Mouse (Mus musculus) bone marrow macrophage, adult 2 months (primary cell): Measurements from ENCODE around the gene Il27. TPM values are rescaled to one million over a fixed set of nuclear protein-coding genes. Genes with fewer than 3 reads are reported as not detected.

ENCODE experiments used
- H3K27ac ChIP-seq: 2 replicates; pipeline ENCODE4 v1.5.1; 2012; ENCODE audit warnings: low read depth, low read length; ENCODE audit not compliant: insufficient read depth
- H3K4me1 ChIP-seq: 2 replicates; pipeline ENCODE4 v1.6.1; 2012; ENCODE audit warnings: low read length; ENCODE audit not compliant: control insufficient read depth, insufficient read depth
- H3K4me3 ChIP-seq: 2 replicates; pipeline ENCODE4 v1.5.1; 2012; ENCODE audit warnings: mild to moderate bottlenecking, low read length, moderate library complexity; ENCODE audit not compliant: insufficient read depth
- CTCF ChIP-seq: IDR thresholded peaks from 2 replicates; pipeline ENCODE4 v1.5.1; 2012; ENCODE audit warnings: low read depth, mild to moderate bottlenecking, low read length, moderate library complexity
- POLR2A ChIP-seq: IDR thresholded peaks from 2 replicates; pipeline ENCODE4 v1.6.1; 2012; ENCODE audit warnings: mild to moderate bottlenecking, low read depth, low read length, borderline replicate concordance
- polyA plus RNA-seq: library from polyadenylated mRNA; stranded (reverse); fragments of >200 nt; gene quantifications from 2 replicates; pipeline ENCODE4 v1.2.4, GENCODE M21; 2012; ENCODE audit not compliant: missing spikeins, insufficient read depth, insufficient read length

The Il27 gene
- polyA plus RNA-seq, 1 experiment, result 3.3 TPM

DNA sequence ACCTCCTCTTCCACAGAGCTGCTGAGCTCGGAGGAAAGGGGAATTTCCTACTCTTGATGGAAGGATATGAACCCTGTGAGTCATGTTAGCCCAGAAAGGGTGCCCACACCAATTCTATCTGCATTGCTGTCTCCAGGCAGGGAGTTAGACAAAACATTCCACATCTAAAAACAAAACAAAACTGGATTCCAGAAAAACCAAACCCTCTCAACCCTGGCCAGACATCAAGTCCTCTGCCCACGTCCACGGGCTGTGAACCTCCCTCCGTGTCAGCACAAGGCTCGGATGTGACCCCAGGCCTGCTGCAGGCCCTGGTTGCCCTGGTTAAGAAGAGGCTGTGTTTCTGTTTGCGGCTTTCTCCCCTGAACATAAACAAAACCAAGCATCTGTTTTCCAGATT is 33.4 kb upstream of the Il27 start:
- no peak overlapping the region for H3K4me3 ChIP-seq
- no peak for TF ChIP-seq CTCF
- TF ChIP-seq POLR2A, result no peak
- peak overlapping the region; percentile 39 for H3K27ac ChIP-seq
- peaks cover 60% of the 10 kb centered on the region for H3K4me1 ChIP-seq

DNA sequence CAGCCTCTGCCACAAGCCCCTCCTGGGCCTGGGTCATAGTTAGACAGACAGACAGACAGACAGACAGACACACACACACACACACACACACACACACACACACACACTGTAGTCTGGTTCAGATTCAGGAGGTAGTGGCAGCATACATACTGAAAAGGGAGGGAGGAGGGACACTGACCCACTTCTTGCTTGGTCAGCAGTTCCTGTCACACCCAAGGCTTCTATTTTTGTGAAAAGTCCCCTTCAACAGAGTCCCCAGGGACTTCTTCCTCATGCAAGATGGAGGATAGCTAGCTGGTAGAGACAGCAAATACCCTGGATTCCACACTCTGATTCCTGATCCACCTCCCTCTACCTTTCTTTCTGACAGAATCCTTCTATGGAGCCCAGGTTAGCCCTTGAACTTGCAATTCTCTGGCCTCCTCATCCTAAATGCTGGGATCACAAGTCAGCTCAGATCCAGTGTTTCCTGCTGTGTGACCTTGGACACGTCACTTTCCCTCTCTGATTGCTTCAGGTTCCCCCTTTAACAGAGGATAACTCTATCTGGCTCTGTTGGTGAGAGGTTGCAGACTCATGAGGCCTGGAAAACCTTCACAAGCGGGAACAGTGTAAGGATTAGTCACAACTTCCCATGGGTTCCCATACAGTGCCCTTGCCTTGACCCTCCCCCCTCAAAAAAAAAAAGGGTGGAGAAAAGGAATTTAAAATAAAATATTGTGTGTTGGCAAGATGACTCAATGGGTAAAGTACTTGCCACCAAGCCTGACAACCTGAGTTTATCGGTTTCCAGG is 31.3 kb upstream of the Il27 start:
- TF ChIP-seq POLR2A (no peak), CTCF (no peak)
- Histone ChIP-seq H3K4me3 (peak overlapping the region; percentile 42), H3K4me1 (peaks cover 80% of the 10 kb centered on the region), H3K27ac (peak overlapping the region; percentile 89)

DNA sequence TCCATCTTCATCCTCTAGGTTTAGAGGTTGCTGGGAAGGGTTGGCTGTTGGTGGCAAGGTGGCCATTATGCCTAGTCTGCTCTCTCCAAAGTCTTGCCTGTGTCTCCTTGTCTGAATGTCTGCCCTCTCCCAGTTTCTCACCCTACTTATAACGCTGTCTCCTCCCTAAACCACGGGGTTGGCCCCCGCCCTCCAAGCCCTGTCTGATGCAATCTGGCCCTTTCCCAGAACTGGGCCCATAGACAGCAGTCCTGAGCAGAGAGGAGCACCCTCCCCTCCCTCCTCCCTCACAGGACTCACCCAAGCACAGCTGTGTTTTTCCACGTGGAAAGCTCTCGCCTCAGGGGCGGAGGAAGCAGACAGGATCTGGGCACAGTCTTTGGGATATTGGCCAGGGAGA is 30.6 kb upstream of the Il27 start:
- peak overlapping the region; percentile 89 for H3K27ac ChIP-seq
- peaks cover 77% of the 10 kb centered on the region for H3K4me1 ChIP-seq
- TF ChIP-seq CTCF, result no peak
- no peak for TF ChIP-seq POLR2A
- H3K4me3 ChIP-seq, result peak overlapping the region; percentile 42

DNA sequence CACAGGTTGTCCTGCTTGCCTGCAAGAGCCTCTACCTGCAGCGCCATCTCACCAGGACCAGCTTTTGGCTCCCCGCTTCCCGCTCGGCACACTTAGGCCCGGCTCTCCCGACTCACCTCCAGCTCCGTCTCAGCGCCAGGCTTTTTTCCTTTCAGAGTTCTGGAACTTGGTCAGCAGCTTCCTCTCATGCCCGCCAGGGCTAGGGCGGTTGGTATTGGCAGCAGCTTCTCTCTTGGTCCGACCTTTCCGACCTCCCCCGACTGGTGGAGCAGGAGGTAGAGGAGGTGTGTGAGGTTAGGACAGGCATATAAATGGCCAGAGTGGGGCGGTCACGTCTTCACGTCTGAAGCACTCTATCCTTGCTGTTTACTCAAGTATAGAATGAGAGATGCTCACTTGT is 30.0 kb upstream of the Il27 start:
- Histone ChIP-seq H3K4me3 (peak overlapping the region; percentile 42), H3K4me1 (peaks cover 75% of the 10 kb centered on the region), H3K27ac (peak overlapping the region; percentile 89)
- TF ChIP-seq POLR2A, result no peak
- no peak for TF ChIP-seq CTCF

DNA sequence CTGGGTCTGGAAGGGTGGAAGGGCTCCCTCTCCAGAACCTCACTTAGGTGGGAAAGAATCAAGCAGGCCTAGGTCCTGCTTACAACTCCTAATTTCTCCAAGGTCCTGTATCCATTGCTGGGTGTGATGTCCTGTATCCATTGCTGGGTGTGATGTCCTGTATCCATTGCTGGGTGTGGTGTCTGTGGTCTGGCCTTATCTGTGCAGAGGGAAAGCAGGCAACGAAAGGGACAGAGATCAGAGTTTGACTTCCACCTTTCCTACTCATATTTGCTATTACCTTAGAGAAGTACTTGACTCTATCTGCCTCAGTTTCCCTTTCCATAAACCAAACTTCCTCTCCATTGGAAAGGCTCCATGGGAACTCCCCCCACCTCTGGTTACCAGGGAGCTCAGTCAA is 28.6 kb upstream of the Il27 start:
- H3K4me1 ChIP-seq, result peaks cover 61% of the 10 kb centered on the region
- no peak overlapping the region for H3K27ac ChIP-seq
- no peak for TF ChIP-seq POLR2A
- no peak overlapping the region for H3K4me3 ChIP-seq

DNA sequence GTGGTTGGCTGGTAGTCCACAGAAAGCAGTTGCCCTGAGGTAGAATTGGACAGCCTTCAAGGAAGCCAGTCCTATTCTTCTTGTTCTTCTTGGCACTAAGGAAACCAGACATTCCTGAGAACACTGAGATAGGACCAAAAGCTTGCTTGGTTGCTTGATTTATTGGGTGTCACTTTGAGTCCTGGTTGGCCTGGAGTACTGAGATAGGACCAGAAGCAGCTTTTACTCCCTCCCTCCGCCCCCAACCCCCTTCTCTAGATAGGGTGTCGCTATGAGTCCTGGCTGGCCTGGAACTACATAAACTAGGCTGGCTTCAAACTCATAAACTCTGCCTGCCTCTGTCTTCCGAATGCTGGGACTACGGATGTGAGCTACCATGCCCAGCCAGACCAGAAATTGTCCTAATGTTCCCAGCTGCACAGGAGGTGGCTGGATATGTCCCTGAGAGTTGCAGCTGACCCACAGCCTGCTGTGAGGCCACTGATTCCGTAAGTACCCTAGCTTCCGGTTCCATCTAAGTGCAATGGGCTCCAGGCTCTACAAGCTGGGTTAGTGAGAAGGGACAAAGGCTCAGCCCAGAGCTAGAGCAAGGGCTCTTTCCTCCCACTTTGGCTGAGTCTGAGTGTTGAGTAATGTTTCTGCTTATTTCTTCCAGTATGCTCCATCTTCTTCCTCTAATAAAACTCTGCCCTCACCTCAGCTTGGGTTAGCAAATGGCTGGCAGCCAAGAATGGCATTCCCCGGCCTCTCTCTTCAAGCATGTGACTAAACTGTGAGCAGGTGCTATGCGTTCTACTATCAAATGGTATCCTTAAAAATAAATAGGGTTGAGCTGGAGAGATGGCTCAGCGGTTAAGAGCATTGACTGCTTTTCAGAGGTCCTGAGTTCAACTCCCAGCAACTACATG is 27.0 kb upstream of the Il27 start:
- H3K4me3 ChIP-seq, result no peak overlapping the region
- TF ChIP-seq POLR2A, result no peak
- no peak for TF ChIP-seq CTCF
- peak overlapping the region; percentile 47 for H3K27ac ChIP-seq
- peaks cover 47% of the 10 kb centered on the region for H3K4me1 ChIP-seq

DNA sequence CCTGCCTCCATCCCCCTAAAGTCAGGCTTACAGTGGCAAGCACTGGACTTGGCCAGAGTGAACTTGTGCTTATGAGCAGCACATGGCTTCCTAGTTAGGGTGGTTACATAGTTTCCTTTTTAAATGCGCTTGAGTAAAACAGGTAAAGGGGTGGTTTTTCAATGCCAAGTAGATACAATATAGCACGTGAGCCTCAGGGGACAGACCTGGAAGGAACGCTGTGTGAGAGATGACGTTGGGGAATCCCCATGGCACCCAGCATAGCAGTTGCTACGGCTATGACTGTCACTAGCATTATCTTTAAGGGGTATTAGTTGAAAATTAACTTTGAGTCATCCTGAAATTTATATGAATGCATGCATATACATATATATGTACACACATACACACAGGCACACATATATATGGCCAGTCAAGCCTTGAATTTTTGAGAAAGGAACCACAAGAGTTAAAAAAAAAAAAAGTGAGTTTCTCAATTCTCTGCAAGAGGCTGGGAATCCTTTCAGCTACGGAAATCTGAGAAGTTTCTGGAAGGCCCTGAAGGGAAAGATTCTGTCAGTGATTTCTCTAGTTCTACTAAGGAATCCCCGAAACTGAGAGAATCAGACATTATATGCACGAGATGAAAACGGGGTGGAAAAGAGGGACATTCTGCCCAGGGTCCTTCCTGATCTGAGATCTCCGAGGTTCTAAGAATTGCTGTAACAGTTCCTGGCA is 25.0 kb upstream of the Il27 start:
- no peak for TF ChIP-seq CTCF
- TF ChIP-seq POLR2A, result no peak
- Histone ChIP-seq H3K4me3 (no peak overlapping the region), H3K27ac (no peak overlapping the region), H3K4me1 (peaks cover 34% of the 10 kb centered on the region)

DNA sequence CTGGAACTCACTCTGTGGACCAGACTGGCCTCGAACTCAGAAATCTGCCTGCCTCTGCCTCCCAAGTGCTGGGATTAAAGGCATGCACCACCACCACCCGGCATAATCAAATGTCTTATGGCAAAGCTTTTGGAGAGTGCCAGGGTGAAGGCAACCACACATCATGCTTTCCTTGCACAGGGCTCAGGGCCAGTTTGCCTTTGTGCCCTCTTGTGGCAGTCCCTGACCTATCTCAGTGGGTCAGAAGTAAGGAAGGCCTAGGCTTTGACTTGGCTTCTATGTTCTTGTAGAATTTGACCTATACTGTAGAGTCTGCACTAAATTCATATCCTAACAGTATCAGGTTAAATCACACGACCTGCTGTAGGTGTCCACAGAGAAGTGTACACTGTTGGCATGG is 22.0 kb upstream of the Il27 start:
- no peak overlapping the region for H3K27ac ChIP-seq
- TF ChIP-seq POLR2A (no peak), CTCF (0 out of 2 replicates have a peak, but pooled peaks have one; percentile 23)
- peaks cover 8% of the 10 kb centered on the region for H3K4me1 ChIP-seq
- H3K4me3 ChIP-seq, result no peak overlapping the region

DNA sequence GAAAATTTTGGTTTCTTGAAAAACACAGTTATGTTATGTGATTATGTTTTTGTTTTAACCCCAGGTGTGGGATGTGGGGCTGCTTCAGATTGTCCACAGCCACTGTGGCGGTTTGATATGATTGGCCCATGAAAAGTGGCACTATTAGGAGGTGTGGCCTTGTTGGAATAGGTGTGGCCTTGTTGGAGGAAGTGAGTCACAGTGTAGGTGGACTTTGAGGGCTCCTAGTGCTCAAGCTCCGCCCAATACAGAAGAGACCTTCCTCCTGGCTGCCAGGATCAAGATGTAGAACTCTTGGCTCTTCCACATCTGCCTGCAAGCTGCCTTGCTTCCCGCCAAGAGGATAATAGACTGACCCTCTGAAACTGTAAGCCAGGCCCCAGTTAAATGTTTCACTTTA is 18.0 kb upstream of the Il27 start:
- TF ChIP-seq POLR2A, result no peak
- TF ChIP-seq CTCF, result no peak
- H3K4me3 ChIP-seq, result no peak overlapping the region
- no peak overlapping the region for H3K27ac ChIP-seq
- H3K4me1 ChIP-seq, result peaks cover 3% of the 10 kb centered on the region
